Mouse (Mus musculus) naive thymus-derived CD4-positive, alpha-beta T cell, adult 2 months (primary cell): Measurements from ENCODE around the gene Tyw3.
A peak's percentile ranks its signal among the peaks of the same experiment; 100 is the strongest.
"Not testable (repeated sequence)": the region's sequence is repeated elsewhere in the genome, so short reads cannot be mapped to it uniquely, and the experiment has no call there.

ENCODE experiments used
- DNase-seq: peaks from one replicate; pipeline ENCODE4 v3.0.0-alpha.2; 2011; ENCODE audit warnings: low read depth

Tyw3 gene

GRCm38 (mm10) chr3:154596934-154597554 lies at the start of gene Tyw3:
TSS of gene Tyw3 (minus strand) at chr3:154597104.
- peak; percentile 95 for DNase-seq

DNA sequence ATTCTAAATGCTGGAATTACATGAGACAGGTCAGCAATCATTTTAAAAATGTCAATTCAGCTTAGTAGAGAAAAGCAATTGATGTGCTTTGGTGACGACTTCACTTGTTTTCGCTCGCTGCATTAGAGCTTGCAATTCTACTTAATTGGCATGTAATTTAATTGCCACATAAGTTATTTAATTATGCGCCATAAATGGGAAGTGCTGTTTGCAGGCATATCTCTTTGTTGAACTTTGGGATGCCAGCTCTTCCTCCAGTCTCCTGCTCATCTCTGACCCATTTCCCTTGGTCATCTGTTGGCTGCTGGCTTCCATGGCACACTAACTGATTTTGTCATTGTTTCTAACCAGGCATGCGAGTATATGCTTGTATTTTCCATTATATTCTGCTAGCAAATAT lies 36.2 kb upstream of the Tyw3 start:
- no peak for DNase-seq

DNA sequence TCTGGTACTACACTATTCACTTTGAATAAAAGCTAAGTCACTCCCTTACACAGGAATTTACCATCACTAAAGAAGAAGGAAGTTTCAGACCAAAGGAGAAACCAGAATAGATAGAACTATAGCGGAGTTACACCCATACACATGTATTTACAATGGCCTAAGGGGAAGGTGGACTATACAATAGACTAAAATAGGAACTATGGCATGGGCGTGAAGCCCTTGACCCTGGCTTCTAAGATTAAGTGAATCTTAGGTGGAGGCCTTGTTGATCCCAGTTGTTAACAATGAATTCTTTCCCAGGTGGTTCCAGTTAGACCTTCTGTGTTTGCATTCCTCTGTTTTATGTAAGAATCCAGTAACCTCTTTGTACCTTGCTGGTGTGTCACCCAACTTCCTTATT lies 34.4 kb upstream of the Tyw3 start:
- not testable (repeated sequence) for DNase-seq

DNA sequence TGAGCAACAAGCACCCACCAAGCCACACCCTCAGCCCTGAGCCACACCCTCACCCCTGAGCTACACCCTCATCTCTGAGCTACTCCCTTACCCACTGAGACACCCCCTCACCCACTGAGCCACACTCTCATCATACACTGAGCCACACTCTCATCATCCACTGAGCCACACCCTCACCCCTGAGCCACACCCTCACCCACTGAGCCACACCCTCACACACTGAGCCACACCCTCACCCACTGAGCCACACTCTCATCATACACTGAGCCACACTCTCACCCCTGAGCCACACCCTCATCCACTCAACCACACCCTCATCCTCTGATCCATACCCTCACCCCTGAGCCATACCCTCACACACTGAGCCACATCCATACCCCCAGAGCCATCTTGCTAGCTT lies 31.4 kb upstream of the Tyw3 start:
- DNase-seq: no peak

DNA sequence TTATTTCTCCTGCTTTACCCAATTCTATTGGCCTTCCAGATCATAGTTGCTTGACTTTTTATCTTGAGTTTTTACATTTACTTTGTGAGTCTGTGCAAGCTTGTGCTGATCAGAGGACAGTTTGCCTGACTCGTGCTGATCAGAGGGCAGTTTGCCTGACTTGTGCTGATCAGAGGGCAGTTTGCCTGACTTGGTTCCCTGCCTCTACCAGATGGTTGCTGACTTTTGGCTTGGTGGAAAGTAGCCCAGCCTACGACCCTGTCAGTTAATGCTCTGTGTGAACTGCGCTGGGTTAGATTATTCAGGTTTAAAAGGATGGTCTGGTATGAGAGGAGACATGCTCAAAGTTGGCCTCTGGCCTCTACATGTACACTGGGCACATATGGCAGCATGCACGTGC lies 19.2 kb upstream of the Tyw3 start:
- no peak for DNase-seq

GRCm38 (mm10) chr3:154615304-154615703 lies 18.4 kb upstream of the Tyw3 start:
- no peak for DNase-seq

DNA sequence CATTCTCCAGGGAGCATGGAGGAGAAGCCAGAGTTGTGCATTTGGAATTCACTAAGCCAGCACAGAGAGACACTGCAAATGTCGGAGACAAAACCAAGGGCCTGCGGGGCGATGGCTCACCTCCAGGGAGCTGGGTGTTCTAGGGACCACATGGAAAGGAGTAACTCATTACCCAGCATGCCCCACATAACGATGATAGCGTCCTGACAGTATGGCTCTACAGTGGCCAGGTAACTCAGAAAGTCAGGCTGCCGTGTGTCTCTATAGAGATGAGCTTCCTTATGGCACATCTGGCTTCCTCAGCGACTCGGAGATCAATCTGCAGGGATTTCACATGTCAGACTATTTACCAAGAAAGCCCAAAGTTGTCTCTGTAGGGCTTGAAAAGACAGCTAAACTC lies 17.9 kb upstream of the Tyw3 start:
- no peak for DNase-seq

GRCm38 (mm10) chr3:154611888-154612287 lies 15.0 kb upstream of the Tyw3 start:
- no peak for DNase-seq

- no peak for DNase-seq
Measured at GRCm38 (mm10) chr3:154607896-154608295, 11.0 kb upstream of the Tyw3 start.

DNA sequence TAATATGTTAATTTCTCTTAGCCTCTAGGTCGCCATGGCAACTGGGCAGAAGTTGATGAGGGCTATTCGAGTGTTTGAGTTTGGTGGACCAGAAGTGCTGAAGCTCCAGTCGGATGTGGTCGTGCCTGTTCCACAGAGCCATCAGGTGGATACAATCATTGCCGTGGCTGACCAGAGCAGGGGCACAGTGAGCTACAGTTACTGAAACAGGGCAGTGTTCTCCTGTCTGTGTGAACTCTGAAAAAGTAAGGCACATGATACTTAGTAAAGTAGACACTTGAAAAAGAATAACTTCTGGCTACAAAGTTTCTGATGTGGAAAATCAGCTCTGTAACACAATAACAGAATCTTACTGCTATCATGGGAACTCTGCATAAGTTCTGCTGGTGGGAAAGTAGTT lies 8.0 kb upstream of the Tyw3 start:
- DNase-seq: no peak

DNA sequence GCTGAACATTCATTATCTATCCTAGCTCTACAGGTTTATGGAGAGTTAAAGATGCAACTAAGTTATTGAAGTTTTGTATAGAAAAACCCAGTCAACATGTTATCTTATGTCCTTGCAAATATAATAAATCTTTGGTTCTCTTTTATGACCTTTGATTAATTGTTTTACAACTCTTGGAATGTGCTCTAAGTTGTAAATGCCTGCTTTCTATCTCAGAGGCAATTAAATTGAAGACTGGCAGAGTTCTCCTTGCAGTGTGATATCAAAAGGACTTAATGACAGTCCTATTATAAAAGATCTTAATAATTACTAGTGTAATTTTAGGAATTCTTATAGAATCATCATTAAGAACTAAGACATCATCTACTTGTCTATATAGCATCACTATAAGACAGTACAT lies 5.2 kb upstream of the Tyw3 start:
- no peak for DNase-seq

GRCm38 (mm10) chr3:154597561-154597960 lies 657 bp upstream of the Tyw3 start:
- no peak for DNase-seq

DNA sequence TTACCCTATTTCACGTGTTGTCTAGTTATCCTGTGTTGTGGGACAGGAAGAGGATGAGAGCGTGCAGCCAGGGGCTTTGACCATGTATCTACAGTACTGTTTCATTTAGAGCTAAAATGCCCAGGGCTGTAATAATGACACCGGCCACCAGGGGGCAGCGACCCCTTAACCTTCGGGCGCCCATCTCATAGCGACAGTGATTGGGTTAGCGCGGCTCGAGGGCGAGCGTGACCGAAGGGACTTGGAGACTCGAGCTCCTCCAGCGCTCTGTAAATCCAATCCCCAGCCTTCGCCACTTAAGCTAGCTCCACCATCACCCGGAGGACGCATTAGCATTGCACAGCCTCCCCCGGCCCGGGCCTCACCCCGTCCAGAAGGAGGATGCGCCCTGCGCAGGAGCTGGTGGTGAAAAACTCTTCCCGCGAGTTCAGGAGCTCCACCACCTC lies 393 bp downstream of the Tyw3 start, which contains the start of gene Cryz:
TSS of gene Cryz (plus strand) at position 224 of the 446 bp plus-strand sequence.
- DNase-seq: peak; percentile 92

- DNase-seq: no peak
Measured at GRCm38 (mm10) chr3:154594156-154594555, 2.7 kb downstream of the Tyw3 start.

GRCm38 (mm10) chr3:154593596-154593995 lies 3.3 kb downstream of the Tyw3 start:
- DNase-seq: no peak

DNA sequence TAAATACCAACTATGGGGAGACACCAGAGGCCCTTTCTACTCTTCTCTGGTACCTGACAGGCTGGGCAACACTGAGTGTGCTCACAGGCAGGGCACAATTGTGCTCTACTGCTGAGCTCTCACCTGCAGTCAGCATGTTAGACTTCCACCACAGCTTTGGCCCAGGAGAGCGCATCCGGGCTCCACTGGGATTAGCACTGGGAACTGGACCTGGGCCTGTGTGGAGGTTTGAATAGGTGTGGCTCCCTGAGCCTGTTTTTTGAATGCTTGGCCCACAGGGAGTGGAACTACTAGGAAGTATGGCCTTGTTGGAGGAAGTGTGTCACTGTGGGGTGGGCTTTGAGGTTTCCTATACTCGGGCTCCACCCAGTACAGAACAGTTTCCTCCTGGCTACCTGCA lies 5.3 kb downstream of the Tyw3 start:
- no peak for DNase-seq

- DNase-seq: no peak
Measured at GRCm38 (mm10) chr3:154590971-154591370, 5.9 kb downstream of the Tyw3 start.

DNA sequence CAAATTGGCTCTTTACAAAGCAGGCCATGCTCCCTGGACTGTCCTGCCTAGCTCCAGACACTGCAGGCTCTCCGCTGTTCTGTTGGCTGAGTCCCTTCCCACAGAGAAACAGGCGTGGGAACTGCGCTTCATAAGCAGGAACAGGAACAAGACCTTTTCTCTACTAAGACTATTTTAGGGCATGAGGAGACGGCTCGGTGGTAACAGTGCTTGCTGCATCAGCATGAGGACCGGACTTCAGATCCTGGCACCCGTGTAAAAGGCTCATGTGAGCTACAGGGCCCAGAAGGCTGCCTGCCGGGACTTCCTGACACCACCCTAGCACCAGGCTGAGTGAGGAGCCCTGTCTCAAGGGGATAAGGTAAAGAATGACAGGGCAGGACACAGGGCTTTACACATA lies 12.6 kb downstream of the Tyw3 start:
- no peak for DNase-seq

GRCm38 (mm10) chr3:154577895-154578294 lies 19.0 kb downstream of the Tyw3 start:
- DNase-seq: no peak

GRCm38 (mm10) chr3:154573666-154574065 lies 23.2 kb downstream of the Tyw3 start:
- DNase-seq: no peak

DNA sequence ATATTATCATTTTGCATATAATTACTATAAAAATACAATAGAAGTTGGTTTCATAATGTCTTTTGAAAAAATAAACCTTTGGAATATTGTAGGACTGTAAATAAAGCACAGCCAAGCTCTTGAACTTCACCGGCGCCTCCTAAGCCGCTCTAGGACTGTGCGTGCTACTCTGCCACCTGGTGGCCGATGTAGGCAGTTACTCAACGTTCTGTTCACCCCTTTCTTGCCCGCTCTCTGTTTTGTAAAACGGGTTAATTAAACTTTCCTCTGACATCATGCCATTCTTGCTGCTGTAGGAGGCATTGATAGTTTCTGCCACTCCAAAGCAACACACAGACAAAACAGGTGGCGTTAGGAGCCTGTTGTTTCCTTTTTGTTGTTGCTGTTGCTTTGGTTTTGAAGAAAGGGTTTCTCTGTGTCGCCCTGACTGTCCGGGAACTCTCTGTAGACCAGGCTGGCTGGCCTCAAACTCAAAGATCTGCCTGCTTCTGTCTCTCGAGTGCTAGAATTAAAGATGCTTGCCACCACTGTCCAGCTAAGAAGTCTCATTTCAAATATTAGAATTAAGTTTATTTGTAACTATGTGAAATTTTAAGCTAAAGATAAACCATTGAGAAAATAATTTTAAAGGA lies 24.4 kb downstream of the Tyw3 start:
- peak; percentile 71 for DNase-seq

- DNase-seq: no peak
Measured at GRCm38 (mm10) chr3:154570786-154571185, 26.1 kb downstream of the Tyw3 start.

- DNase-seq: no peak
Measured at GRCm38 (mm10) chr3:154570029-154570575, 26.8 kb downstream of the Tyw3 start.

- DNase-seq: no peak
Measured at GRCm38 (mm10) chr3:154565437-154565836, 31.5 kb downstream of the Tyw3 start.
